Mouse (Mus musculus) lung, embryonic 15.5 days (tissue): ENCODE data around the gene Ly6g6f. TPM values are rescaled to one million over a fixed set of nuclear protein-coding genes. Genes with fewer than 3 reads are reported as not detected.

Experiments
- ATAC-seq: fragments of 200-750 bp; cut with Nextera tagmentation; 2 replicates; pipeline ENCODE4 v1.8.0; 2017; ENCODE audit warnings: moderate number of reproducible peaks, borderline replicate concordance; ENCODE audit not compliant: low FRiP score, low TSS enrichment; ENCODE audit errors: extremely low read depth
- H3K27ac ChIP-seq: fragments of 300-500 bp; sonication (generic); 2 replicates; pipeline ENCODE4 v1.5.1; 2015; ENCODE audit warnings: moderate library complexity, mild to moderate bottlenecking, inconsistent platforms
- H3K27me3 ChIP-seq: fragments of 300-500 bp; sonication (generic); 2 replicates; pipeline ENCODE4 v1.6.1; 2015; ENCODE audit warnings: inconsistent platforms
- H3K36me3 ChIP-seq: fragments of 300-500 bp; sonication (generic); 2 replicates; pipeline ENCODE4 v1.6.1; 2015; ENCODE audit warnings: inconsistent platforms
- H3K4me1 ChIP-seq: fragments of 300-500 bp; sonication (generic); 2 replicates; pipeline ENCODE4 v1.6.1; 2015; ENCODE audit warnings: inconsistent platforms
- H3K4me2 ChIP-seq: fragments of 300-500 bp; sonication (generic); 2 replicates; pipeline ENCODE4 v1.6.1; 2015; ENCODE audit warnings: inconsistent platforms, mild to moderate bottlenecking, moderate library complexity
- H3K4me3 ChIP-seq: fragments of 300-500 bp; sonication (generic); 2 replicates; pipeline ENCODE4 v1.5.1; 2015; ENCODE audit warnings: mild to moderate bottlenecking, inconsistent platforms
- H3K9ac ChIP-seq: fragments of 300-500 bp; sonication (generic); 2 replicates; pipeline ENCODE4 v1.6.1; 2015; ENCODE audit warnings: inconsistent platforms
- H3K9me3 ChIP-seq: fragments of 300-500 bp; sonication (generic); 2 replicates; pipeline ENCODE4 v1.6.1; 2016; ENCODE audit warnings: inconsistent platforms
- WGBS: fragments of 180-500 bp; shearing (Covaris S2); methylation state at CpG from one replicate; pipeline ENCODE4 v1.1.7; 2015; 5-methylcytosine and 5-hydroxymethylcytosine counted together
- polyA plus RNA-seq: library from polyadenylated mRNA; unstranded; fragments of >200 nt; fragmentation: Nextera tagmentation; extraction: Ambion mirVana; gene quantifications from 2 replicates; pipeline ENCODE4 v1.2.1, GENCODE M21; 2015

Gene Ly6g6f
- 0.23 and 0.51 TPM in 2 replicates for polyA plus RNA-seq

GRCm38 (mm10) chr17:35085208-35085865 is at the start of gene Ly6g6f:
Ly6g6f (minus strand) TSS chr17:35085610.
- Histone ChIP-seq H3K4me3 (no peak within 1 kb of the TSS), H3K4me1 (peaks cover 5% of the 10 kb centered on the region), H3K4me2 (no peak within 1 kb of the TSS), H3K9me3 (no peaks in the 10 kb centered on the region), H3K9ac (no peak within 1 kb of the TSS), H3K27me3 (no peaks in the 10 kb centered on the region), H3K27ac (no peak within 1 kb of the TSS), H3K36me3 (no peaks in the 10 kb centered on the region)
- ATAC-seq, result no peak
- WGBS, result 62% methylated on average over 7 of the region's 7 CpGs

- H3K4me1 ChIP-seq, result peaks cover 19% of the 10 kb centered on the region
- WGBS, result under 1% methylated on average over 66 of the region's 66 CpGs
- peaks cover 21% of the 10 kb centered on the region for H3K36me3 ChIP-seq
These were observed 49.6 kb upstream of the Ly6g6f start, which contains the start of gene Bag6 for GRCm38 (mm10) chr17:35134801-35135590. Bag6 (plus strand) TSS chr17:35135178.

GRCm38 (mm10) chr17:35133517-35133916 is 48.1 kb upstream of the Ly6g6f start:
- Histone ChIP-seq H3K27ac (no peak overlapping the region), H3K36me3 (peaks cover 6% of the 10 kb centered on the region), H3K4me3 (no peak overlapping the region), H3K27me3 (no peaks in the 10 kb centered on the region), H3K4me1 (peaks cover 19% of the 10 kb centered on the region), H3K4me2 (no peak overlapping the region), H3K9ac (no peak overlapping the region), H3K9me3 (no peaks in the 10 kb centered on the region)
- WGBS, result 95% methylated on average over 7 of the region's 7 CpGs
- no peak for ATAC-seq

More at GRCm38 (mm10) chr17:35134801-35135590, 49.6 kb upstream of the Ly6g6f start, which contains the start of gene Bag6:
- peak; percentile 94 for ATAC-seq
- peak within 1 kb of the TSS; percentile 78 for H3K9ac ChIP-seq
- peak within 1 kb of the TSS; percentile 94 for H3K27ac ChIP-seq
- H3K27me3 ChIP-seq, result no peaks in the 10 kb centered on the region
- no peaks in the 10 kb centered on the region for H3K9me3 ChIP-seq
- H3K4me3 ChIP-seq, result peak within 1 kb of the TSS; percentile 82
- H3K4me2 ChIP-seq, result peak within 1 kb of the TSS; percentile 79

- H3K27ac ChIP-seq, result no peak overlapping the region
- no peaks in the 10 kb centered on the region; the same call in 1 of the 2 replicates for H3K36me3 ChIP-seq
- H3K9me3 ChIP-seq, result no peaks in the 10 kb centered on the region
- no peaks in the 10 kb centered on the region for H3K27me3 ChIP-seq
- no peak for ATAC-seq
- H3K4me1 ChIP-seq, result peaks cover 23% of the 10 kb centered on the region
- 60% methylated on average over 3 of the region's 3 CpGs for WGBS
- H3K4me2 ChIP-seq, result no peak overlapping the region
- no peak overlapping the region for H3K4me3 ChIP-seq
- no peak overlapping the region for H3K9ac ChIP-seq
These were observed 46.8 kb upstream of the Ly6g6f start for GRCm38 (mm10) chr17:35132174-35132560.

- 72% methylated on average over 15 of the region's 15 CpGs for WGBS
- H3K4me3 ChIP-seq, result no peak within 1 kb of the TSS
- no peak within 1 kb of the TSS for H3K4me2 ChIP-seq
- no peaks in the 10 kb centered on the region; the same call in 1 of the 2 replicates for H3K36me3 ChIP-seq
- H3K27ac ChIP-seq, result no peak within 1 kb of the TSS
- H3K27me3 ChIP-seq, result no peaks in the 10 kb centered on the region
- H3K9ac ChIP-seq, result no peak within 1 kb of the TSS
- H3K9me3 ChIP-seq, result no peaks in the 10 kb centered on the region
- ATAC-seq, result no peak
- peaks cover 23% of the 10 kb centered on the region for H3K4me1 ChIP-seq
These were observed 46.2 kb upstream of the Ly6g6f start, which contains the start of gene Apom for GRCm38 (mm10) chr17:35131500-35132173. Apom (minus strand) TSS chr17:35132050.

- Histone ChIP-seq H3K9ac (no peak overlapping the region), H3K27me3 (no peaks in the 10 kb centered on the region), H3K27ac (no peak overlapping the region), H3K4me1 (peaks cover 19% of the 10 kb centered on the region), H3K36me3 (no peaks in the 10 kb centered on the region; the same call in 1 of the 2 replicates), H3K4me2 (no peak overlapping the region), H3K9me3 (no peaks in the 10 kb centered on the region), H3K4me3 (no peak overlapping the region)
- ATAC-seq, result no peak
- WGBS, result 91% methylated on average over 8 of the region's 8 CpGs
These were observed 45.6 kb upstream of the Ly6g6f start for GRCm38 (mm10) chr17:35131038-35131437.

GRCm38 (mm10) chr17:35128996-35129395 is 43.6 kb upstream of the Ly6g6f start:
- Histone ChIP-seq H3K27ac (no peak overlapping the region), H3K36me3 (peaks cover 4% of the 10 kb centered on the region; the same call in 1 of the 2 replicates), H3K4me2 (no peak overlapping the region), H3K9me3 (no peaks in the 10 kb centered on the region), H3K9ac (no peak overlapping the region), H3K4me1 (peaks cover 32% of the 10 kb centered on the region), H3K4me3 (no peak overlapping the region), H3K27me3 (no peaks in the 10 kb centered on the region)
- no peak for ATAC-seq
- WGBS, result 53% methylated on average over 11 of the region's 11 CpGs

- ATAC-seq, result no peak
- H3K36me3 ChIP-seq, result peaks cover 10% of the 10 kb centered on the region; the same call in 1 of the 2 replicates
- H3K4me1 ChIP-seq, result peaks cover 34% of the 10 kb centered on the region
- no peaks in the 10 kb centered on the region for H3K9me3 ChIP-seq
- WGBS, result 54% methylated on average over 13 of the region's 13 CpGs
- peak overlapping the region; percentile 67 for H3K4me3 ChIP-seq
- peak overlapping the region; percentile 72; the same call in 1 of the 2 replicates for H3K9ac ChIP-seq
- 0 out of 2 replicates have a peak overlapping the region, but pooled peaks have one; percentile 89 for H3K27ac ChIP-seq
- H3K27me3 ChIP-seq, result no peaks in the 10 kb centered on the region
- H3K4me2 ChIP-seq, result peak overlapping the region; percentile 69
These were observed 41.6 kb upstream of the Ly6g6f start for GRCm38 (mm10) chr17:35127017-35127416.

GRCm38 (mm10) chr17:35126206-35126611 is 40.8 kb upstream of the Ly6g6f start, which contains the start of gene D17H6S53E:
D17H6S53E (plus strand) TSS chr17:35126373.
- ATAC-seq, result peak; percentile 50
- H3K27me3 ChIP-seq, result no peaks in the 10 kb centered on the region
- no peaks in the 10 kb centered on the region for H3K9me3 ChIP-seq
- peaks cover 37% of the 10 kb centered on the region for H3K4me1 ChIP-seq
- WGBS, result 0% methylated on average over 36 of the region's 36 CpGs
- peak within 1 kb of the TSS; percentile 89 for H3K27ac ChIP-seq
- H3K36me3 ChIP-seq, result peaks cover 10% of the 10 kb centered on the region; the same call in 1 of the 2 replicates
- H3K4me3 ChIP-seq, result peak within 1 kb of the TSS; percentile 67
- peak within 1 kb of the TSS; percentile 69 for H3K4me2 ChIP-seq
- peak within 1 kb of the TSS; percentile 72 for H3K9ac ChIP-seq

GRCm38 (mm10) chr17:35125578-35125977 is 40.2 kb upstream of the Ly6g6f start:
- peak overlapping the region; percentile 67 for H3K4me3 ChIP-seq
- H3K4me2 ChIP-seq, result peak overlapping the region; percentile 69
- H3K36me3 ChIP-seq, result peaks cover 10% of the 10 kb centered on the region; the same call in 1 of the 2 replicates
- peaks cover 37% of the 10 kb centered on the region for H3K4me1 ChIP-seq
- peak overlapping the region; percentile 89 for H3K27ac ChIP-seq
- ATAC-seq, result no peak
- peak overlapping the region; percentile 72 for H3K9ac ChIP-seq
- H3K27me3 ChIP-seq, result no peaks in the 10 kb centered on the region
- WGBS, result 14% methylated on average over 6 of the region's 6 CpGs
- H3K9me3 ChIP-seq, result no peaks in the 10 kb centered on the region

GRCm38 (mm10) chr17:35125081-35125480 is 39.7 kb upstream of the Ly6g6f start:
- Histone ChIP-seq H3K9ac (no peak overlapping the region), H3K36me3 (peaks cover 10% of the 10 kb centered on the region; the same call in 1 of the 2 replicates), H3K4me2 (no peak overlapping the region; the same call in 1 of the 2 replicates), H3K4me3 (peak overlapping the region; percentile 67; the same call in 1 of the 2 replicates), H3K27me3 (no peaks in the 10 kb centered on the region), H3K27ac (peak overlapping the region; percentile 89; the same call in 1 of the 2 replicates), H3K4me1 (peaks cover 42% of the 10 kb centered on the region), H3K9me3 (no peaks in the 10 kb centered on the region)
- WGBS, result 81% methylated on average over 1 of the region's 1 CpGs
- ATAC-seq, result no peak
